Mouse (Mus musculus): ENCODE results near the gene Prl5a1.

The Prl5a1 gene

DNA sequence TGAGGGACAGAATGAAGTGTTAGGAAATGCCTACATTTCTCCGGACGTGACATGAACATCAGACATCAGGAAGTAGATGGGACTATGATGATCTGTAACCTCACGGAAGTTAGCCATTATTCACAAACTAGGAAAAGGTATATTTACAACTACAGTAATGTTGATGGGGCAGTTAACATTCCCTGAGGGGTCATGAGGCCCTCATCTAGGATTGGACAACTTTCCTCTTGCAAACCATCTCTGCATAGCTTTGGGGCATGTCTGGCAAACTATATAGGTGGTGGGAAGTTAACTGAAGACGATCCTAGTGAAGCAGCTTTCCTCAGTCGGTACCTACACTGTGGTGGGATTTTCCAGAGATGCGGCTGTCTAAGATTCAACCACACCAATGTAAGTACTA lies at the start of gene Prl5a1:
Gene Prl5a1, plus strand, starts transcription at position 301 of the 400 bp plus-strand sequence.
- no peak for DNase-seq (ENCODE audit: low spot score in 2 of 2)

- DNase-seq (ENCODE audit: low spot score in 2 of 2) = no peak
These were observed 46.1 kb upstream of the Prl5a1 start for GRCm38 (mm10) chr13:28096161-28096560.

GRCm38 (mm10) chr13:28108536-28108935 lies 33.7 kb upstream of the Prl5a1 start:
- no peak for DNase-seq (ENCODE audit: low spot score in 2 of 2)

GRCm38 (mm10) chr13:28132781-28133180 lies 9.5 kb upstream of the Prl5a1 start:
- no peak for DNase-seq (ENCODE audit: low spot score in 2 of 2)

DNA sequence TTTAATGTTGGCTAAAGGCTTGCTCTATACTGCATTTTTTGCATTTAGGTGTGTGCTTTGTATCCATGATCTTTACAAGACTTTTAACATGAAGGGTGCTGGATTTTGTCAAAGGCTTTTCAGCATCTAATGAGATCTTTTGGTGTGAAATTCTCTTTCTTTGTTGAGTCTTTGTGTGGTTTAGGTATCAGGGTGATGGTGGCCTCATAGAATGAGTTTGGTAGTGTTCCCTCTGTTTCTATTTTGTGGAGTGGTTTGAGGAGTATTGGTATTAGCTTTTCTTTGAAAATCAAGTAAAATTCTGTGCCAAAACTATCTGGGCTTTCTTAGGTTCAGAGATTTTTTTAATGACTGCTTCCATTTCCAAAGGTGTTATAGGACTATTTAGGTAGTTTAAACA lies 6.5 kb upstream of the Prl5a1 start:
- DNase-seq (ENCODE audit: low spot score in 2 of 2) = no peak

Data from frontal cortex, postnatal 25 days (tissue).